In genomic region chr3:84814157-84814761, GRCm38 (mm10) we compare ENCODE assay signal across 8 mouse cellular contexts. TPM values are rescaled to one million over a fixed set of nuclear protein-coding genes. Genes with fewer than 3 reads are reported as not detected.
A peak's percentile ranks its signal among the peaks of the same experiment; 100 is the strongest.
DNase-seq lines count a peak whose midpoint lies in the region; ATAC-seq and TF ChIP-seq lines count a peak whose summit lies in the region.

No protein-coding gene starts in this region.

- H3K9ac ChIP-seq in ES-Bruce4 (ENCODE audit: low read depth, poor library complexity, severe bottlenecking), result peak overlapping the region; percentile 82
- H3K9ac ChIP-seq in forebrain, embryonic 13.5 days, result peak overlapping the region; percentile 94
- H3K9ac ChIP-seq in liver, postnatal 0 days (replicated peaks), result peak overlapping the region; percentile 87
- H3K9ac ChIP-seq in neural tube, embryonic 14.5 days (replicated peaks; ENCODE audit: low read depth, low read length), result peak overlapping the region; percentile 87

- peak overlapping the region; percentile 79 for H3K27ac ChIP-seq in ES-Bruce4 (ENCODE audit: insufficient read depth, low read length)
- peak overlapping the region; percentile 98 for H3K27ac ChIP-seq in forebrain, embryonic 13.5 days
- peak overlapping the region; percentile 94 for H3K27ac ChIP-seq in liver, postnatal 0 days (ENCODE audit: low read depth)
- peak overlapping the region; percentile 90 for H3K27ac ChIP-seq in neural tube, embryonic 14.5 days (ENCODE audit: low read depth, low read length)

- H3K4me1 ChIP-seq in ES-Bruce4 (ENCODE audit: control insufficient read depth, insufficient read depth, low read length), result peaks cover 2% of the 10 kb centered on the region
- H3K4me1 ChIP-seq in forebrain, embryonic 13.5 days, result peaks cover 31% of the 10 kb centered on the region
- H3K4me1 ChIP-seq in liver, postnatal 0 days (ENCODE audit: insufficient read depth), result peaks cover 17% of the 10 kb centered on the region
- H3K4me1 ChIP-seq in neural tube, embryonic 14.5 days (ENCODE audit: control insufficient read depth, insufficient read depth, low read length), result peaks cover 19% of the 10 kb centered on the region

- WGBS in forebrain, embryonic 13.5 days, result under 1% methylated on average over 54 of the region's 60 CpGs
- WGBS in large intestine, adult 2 months, result under 1% methylated on average over 54 of the region's 60 CpGs
- 1% methylated on average over 55 of the region's 60 CpGs for WGBS in liver, postnatal 0 days (ENCODE audit: insufficient replicate concordance)
- 1% methylated on average over 45 of the region's 60 CpGs for WGBS in neural tube, embryonic 14.5 days

- peaks cover 2% of the 10 kb centered on the region; the same call in 1 of the 2 replicates for H3K36me3 ChIP-seq in ES-Bruce4 (ENCODE audit: control insufficient read depth, insufficient read depth, low read length, poor library complexity, severe bottlenecking)
- no peaks in the 10 kb centered on the region for H3K36me3 ChIP-seq in forebrain, embryonic 13.5 days (ENCODE audit: poor library complexity, severe bottlenecking)
- H3K36me3 ChIP-seq in liver, postnatal 0 days (replicated peaks; ENCODE audit: insufficient read depth, low read length), result no peaks in the 10 kb centered on the region
- H3K36me3 ChIP-seq in neural tube, embryonic 14.5 days (ENCODE audit: control insufficient read depth, insufficient read depth, low read length), result no peaks in the 10 kb centered on the region

- DNase-seq in heart, postnatal 10 days, result peak; percentile 100
- DNase-seq in large intestine, adult 2 months (ENCODE audit: low read depth, low spot score), result peak; percentile 100
- peak; percentile 100 for DNase-seq in liver, postnatal 0 days
- DNase-seq in testis, postnatal 10 days (ENCODE audit: low spot score), result peak; percentile 100

- no peaks in the 10 kb centered on the region for H3K9me3 ChIP-seq in ES-Bruce4 (replicated peaks; ENCODE audit: control insufficient read depth, insufficient read depth, low read length, poor library complexity, severe bottlenecking)
- no peaks in the 10 kb centered on the region for H3K9me3 ChIP-seq in forebrain, embryonic 13.5 days (replicated peaks)
- H3K9me3 ChIP-seq in liver, postnatal 0 days (ENCODE audit: low read length), result no peaks in the 10 kb centered on the region
- no peaks in the 10 kb centered on the region for H3K9me3 ChIP-seq in neural tube, embryonic 14.5 days (ENCODE audit: control insufficient read depth, low read length)

- peak; percentile 21 for TF ChIP-seq POLR2A in ES-Bruce4 (IDR thresholded peaks at IDR 0.05; ENCODE audit: insufficient read depth, low read length)

- no peak for TF ChIP-seq CTCF in ES-Bruce4 (IDR thresholded peaks at IDR 0.05; ENCODE audit: low read depth, low read length)
- no peak; the same call in 1 of the 2 replicates for TF ChIP-seq CTCF in liver, postnatal 0 days (IDR thresholded peaks at IDR 0.05; ENCODE audit: low read depth)

- peak overlapping the region; percentile 98 for H3K4me2 ChIP-seq in forebrain, embryonic 13.5 days
- peak overlapping the region; percentile 100 for H3K4me2 ChIP-seq in liver, postnatal 0 days (ENCODE audit: low read depth, low read length)
- peak overlapping the region; percentile 95 for H3K4me2 ChIP-seq in neural tube, embryonic 14.5 days (ENCODE audit: low read depth, low read length)

- peak overlapping the region; percentile 97 for H3K4me3 ChIP-seq in ES-Bruce4 (ENCODE audit: low read depth, low read length)
- peak overlapping the region; percentile 98 for H3K4me3 ChIP-seq in forebrain, embryonic 13.5 days
- peak overlapping the region; percentile 88 for H3K4me3 ChIP-seq in liver, postnatal 0 days (ENCODE audit: low read depth, low read length)
- H3K4me3 ChIP-seq in neural tube, embryonic 14.5 days (ENCODE audit: low read depth, low read length), result peak overlapping the region; percentile 97

- peak; percentile 93 for ATAC-seq in cerebellum, adult (ENCODE audit: insufficient number of reproducible peaks, low FRiP score, low TSS enrichment)
- peak; percentile 98 for ATAC-seq in forebrain, embryonic 13.5 days
- ATAC-seq in liver, postnatal 0 days, result peak; percentile 93
- peak; percentile 98 for ATAC-seq in neural tube, embryonic 14.5 days (ENCODE audit: low read depth)

- intact Hi-C loops in heart, postnatal 10 days (cut with DNase I), result no loop called here

- 0 out of 2 replicates have a peak, but pooled peaks have one; percentile 38 for TF ChIP-seq EP300 in ES-Bruce4 (IDR thresholded peaks at IDR 0.05; ENCODE audit: insufficient read depth, low read depth, low read length)
- TF ChIP-seq EP300 in liver, postnatal 0 days (IDR thresholded peaks at IDR 0.05; ENCODE audit: low read depth), result no peak

- no peaks in the 10 kb centered on the region for H3K27me3 ChIP-seq in ES-Bruce4 (ENCODE audit: control insufficient read depth, insufficient read depth, low read length, poor library complexity, severe bottlenecking)
- H3K27me3 ChIP-seq in forebrain, embryonic 13.5 days, result no peaks in the 10 kb centered on the region
- H3K27me3 ChIP-seq in liver, postnatal 0 days (ENCODE audit: insufficient read depth, low read length), result no peaks in the 10 kb centered on the region
- H3K27me3 ChIP-seq in neural tube, embryonic 14.5 days (ENCODE audit: control insufficient read depth, insufficient read depth, low read length), result no peaks in the 10 kb centered on the region

RNA-seq across cellular contexts. Expression of gene Fbxw7, which starts 0.8 kb away (rescaled TPM):
- polyA plus RNA-seq in ES-Bruce4 (2011; ENCODE audit: insufficient read depth, insufficient read length, low read depth, missing spikeins), result 33.8 and 34.4 TPM in 2 replicates
- polyA plus RNA-seq in forebrain, embryonic 13.5 days (2015; fragmentation: Nextera tagmentation; extraction: Ambion mirVana), result 28.1 and 30.1 TPM in 2 replicates
- total RNA-seq in heart, postnatal 10 days (2021), result 10 to 100 TPM; 59.8 to 61.5 TPM
- polyA plus RNA-seq in large intestine, adult 2 months (2012; rRNA removed), result 3.4 and 3.6 TPM in 2 replicates
- polyA plus RNA-seq in liver, postnatal 0 days (2015; fragmentation: Nextera tagmentation; extraction: Ambion mirVana), result 2.4 and 2.8 TPM in 2 replicates
- polyA plus RNA-seq in neural tube, embryonic 14.5 days (2014; fragmentation: Nextera tagmentation; extraction: Ambion mirVana), result 45.8 and 62.8 TPM in 2 replicates

Comparison
In these comparisons a context has a peak if more than half of its experiments do, and no peak if none do; other contexts are left out.
1. Peak in every context shown above with its lines: DNase-seq, ATAC-seq, H3K4me3 ChIP-seq and H3K27ac ChIP-seq.